Mouse (Mus musculus) hindbrain, postnatal 0 days (tissue): Measurements from ENCODE around the gene 2510039O18Rik. TPM values are rescaled to one million over a fixed set of nuclear protein-coding genes. Genes with fewer than 3 reads are reported as not detected.
A peak's percentile ranks its signal among the peaks of the same experiment; 100 is the strongest.

Source experiments
- ATAC-seq: fragments of 200-750 bp; cut with Nextera tagmentation; 2 replicates; pipeline ENCODE4 v1.8.0; 2017; ENCODE audit warnings: mild to moderate bottlenecking, moderate TSS enrichment, moderate library complexity
- DNase-seq: peaks from one replicate; pipeline ENCODE4 v3.0.0-alpha.2; 2015; ENCODE audit warnings: low spot score
- H3K27ac ChIP-seq: fragments of 300-500 bp; sonication (generic); 2 replicates; pipeline ENCODE4 v1.5.1; 2014; ENCODE audit warnings: mild to moderate bottlenecking
- H3K27me3 ChIP-seq: fragments of 300-500 bp; sonication (generic); 2 replicates; pipeline ENCODE4 v1.6.1; 2014; ENCODE audit warnings: low read length, mixed read lengths; ENCODE audit not compliant: insufficient read depth
- H3K36me3 ChIP-seq: fragments of 300-500 bp; sonication (generic); 2 replicates; pipeline ENCODE4 v1.6.1; 2014; ENCODE audit warnings: low read length, mixed read lengths; ENCODE audit not compliant: insufficient read depth
- H3K4me1 ChIP-seq: fragments of 300-500 bp; sonication (generic); 2 replicates; pipeline ENCODE4 v1.6.1; 2014; ENCODE audit warnings: antibody characterized with exemption, low read length, mixed read lengths; ENCODE audit not compliant: insufficient read depth
- H3K4me2 ChIP-seq: fragments of 300-500 bp; sonication (generic); 2 replicates; pipeline ENCODE4 v1.6.1; 2014; ENCODE audit warnings: low read depth, mild to moderate bottlenecking, low read length, moderate library complexity, mixed read lengths
- H3K4me3 ChIP-seq: fragments of 300-500 bp; sonication (generic); 2 replicates; pipeline ENCODE4 v1.5.1; 2014; ENCODE audit warnings: low read length
- H3K9ac ChIP-seq: fragments of 300-500 bp; sonication (generic); replicated peaks from 2 replicates; pipeline ENCODE4 v1.6.1; 2014; ENCODE audit warnings: mild to moderate bottlenecking, low read length, moderate library complexity, mixed read lengths
- H3K9me3 ChIP-seq: fragments of 300-500 bp; sonication (generic); 2 replicates; pipeline ENCODE4 v1.6.1; 2016; ENCODE audit warnings: low read length, mixed read lengths
- CTCF ChIP-seq: IDR thresholded peaks from 2 replicates; pipeline ENCODE4 v1.5.1; 2016; ENCODE audit warnings: antibody characterized with exemption, control low read depth, low read depth
- WGBS: fragments of 180-500 bp; shearing (Covaris S2); extraction: QIAGEN DNeasy Blood & Tissue Kit; methylation state at CpG from one replicate; pipeline ENCODE4 v1.1.7; 2014; 5-methylcytosine and 5-hydroxymethylcytosine counted together
- polyA plus RNA-seq: library from polyadenylated mRNA; unstranded; fragments of >200 nt; fragmentation: Nextera tagmentation; extraction: Ambion mirVana; gene quantifications from 2 replicates; pipeline ENCODE4 v1.2.1, GENCODE M21; 2015
- total RNA-seq: library from RNA; depleted of rRNA; stranded (reverse); fragments of >200 nt; gene quantifications from 2 replicates; pipeline ENCODE4 v1.2.3, GENCODE M21; 2014; rRNA removed

The 2510039O18Rik gene
- total and polyA plus RNA-seq, 2 experiments from 2014 or later: 11.0 to 70.9 TPM

DNA sequence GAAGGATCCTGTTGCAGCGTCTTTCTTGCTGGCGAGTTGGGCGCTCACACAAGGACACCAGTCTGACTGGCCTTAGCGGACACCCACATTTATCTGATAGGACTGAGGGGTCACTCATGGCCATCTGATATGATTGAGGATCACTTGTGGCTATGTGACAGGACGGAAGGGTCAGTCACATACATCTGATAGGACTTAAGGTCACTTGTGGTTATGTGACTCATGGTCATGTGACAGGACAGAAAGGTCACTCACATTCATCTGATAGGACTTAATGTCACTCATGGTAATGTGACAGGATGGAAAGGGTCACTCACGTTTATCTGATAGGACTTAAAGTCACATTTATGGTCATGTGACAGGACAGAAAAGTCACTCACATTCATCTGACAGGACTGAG, 37.7 kb downstream of the 2510039O18Rik start:
- H3K27me3 ChIP-seq: no peaks in the 10 kb centered on the region
- 96% methylated on average over 6 of the region's 6 CpGs for whole genome bisulfite sequencing
- H3K4me1 ChIP-seq: no peaks in the 10 kb centered on the region
- no peak for TF ChIP-seq CTCF
- H3K9ac ChIP-seq: no peak overlapping the region
- no peaks in the 10 kb centered on the region for H3K36me3 ChIP-seq
- no peak overlapping the region for H3K4me3 ChIP-seq
- peaks cover 3% of the 10 kb centered on the region; the same call in 1 of the 2 replicates for H3K9me3 ChIP-seq
- ATAC-seq (no peak), DNase-seq (no peak)
- no peak overlapping the region for H3K27ac ChIP-seq
- H3K4me2 ChIP-seq: no peak overlapping the region

DNA sequence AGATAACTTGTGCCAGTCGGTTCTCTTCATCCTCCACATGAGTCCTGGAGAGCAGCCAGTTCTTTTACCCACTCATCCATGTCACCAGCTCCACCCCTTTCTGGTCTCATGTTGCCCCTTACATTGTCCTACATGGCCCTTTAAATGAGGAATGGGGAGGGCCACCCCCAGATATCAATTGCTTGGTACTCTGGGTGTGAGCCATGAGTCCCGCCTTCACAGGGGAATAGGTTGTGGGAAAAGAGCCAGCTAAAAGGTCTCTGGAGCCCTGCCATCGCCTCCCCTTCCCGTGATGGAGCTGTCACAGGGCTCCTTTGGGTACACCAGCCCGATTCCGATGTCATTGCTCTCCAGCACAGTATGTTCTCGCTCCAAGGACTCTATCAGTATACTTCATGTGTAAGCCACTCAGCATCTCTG, 38.8 kb downstream of the 2510039O18Rik start:
- H3K27ac ChIP-seq: no peak overlapping the region

DNA sequence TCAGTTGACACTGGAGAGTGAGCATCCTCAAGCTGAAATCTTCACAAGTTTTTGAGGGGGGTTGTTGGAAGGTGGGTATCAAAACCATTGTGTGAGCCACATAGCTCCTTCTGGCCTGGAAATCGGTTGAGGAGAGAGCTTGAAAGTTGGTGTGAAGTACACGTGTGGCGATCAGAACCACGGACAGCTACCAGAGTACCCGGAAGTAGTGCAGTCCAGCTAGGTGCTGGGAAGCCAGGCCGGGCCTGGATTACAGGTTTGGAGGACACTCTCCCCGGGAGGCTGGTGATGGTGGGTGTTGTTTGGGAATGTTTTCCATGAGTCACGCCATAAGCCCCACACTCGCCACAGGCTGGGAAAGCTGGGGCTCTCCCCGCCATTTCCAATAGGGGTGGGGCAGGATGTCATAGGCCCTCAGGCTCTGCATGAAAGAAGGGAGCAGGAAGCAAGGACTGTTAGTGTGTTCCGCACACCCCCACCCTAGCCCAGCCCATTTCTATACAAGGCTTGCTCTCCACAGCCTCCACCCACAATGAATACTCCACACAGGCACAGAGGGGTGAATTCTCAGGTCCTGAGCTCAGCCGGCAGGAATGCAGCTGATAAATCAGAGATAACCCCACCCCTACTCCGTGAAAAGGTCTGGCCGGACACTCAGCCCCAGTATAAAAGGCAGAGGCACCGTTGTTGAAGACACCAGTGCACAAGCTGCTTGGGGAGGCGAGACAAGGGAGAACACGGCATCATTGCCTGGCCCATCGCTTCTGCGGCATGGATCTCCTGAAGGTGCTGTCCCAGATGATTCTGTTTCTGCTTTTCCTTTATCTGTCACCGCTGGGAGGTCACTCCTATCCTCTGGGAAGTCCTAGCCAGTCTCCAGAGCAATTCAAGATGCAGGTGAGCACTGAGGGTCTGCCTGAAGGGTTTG, 44.8 kb downstream of the 2510039O18Rik start, which contains the start of gene Nppb:
Nppb (plus strand) TSS at position 584 of the 928 bp plus-strand sequence.
- no peaks in the 10 kb centered on the region for H3K36me3 ChIP-seq
- H3K9ac ChIP-seq: no peak within 1 kb of the TSS
- H3K4me3 ChIP-seq: no peak within 1 kb of the TSS
- no peaks in the 10 kb centered on the region for H3K4me1 ChIP-seq
- no peaks in the 10 kb centered on the region for H3K27me3 ChIP-seq
- no peaks in the 10 kb centered on the region for H3K9me3 ChIP-seq
- 0 out of 2 replicates have a peak, but pooled peaks have one; percentile 18 for ATAC-seq
- no peak within 1 kb of the TSS for H3K4me2 ChIP-seq
- no peak for DNase-seq
- no peak for TF ChIP-seq CTCF
- no peak within 1 kb of the TSS for H3K27ac ChIP-seq
- WGBS: 42% methylated on average over 20 of the region's 20 CpGs

More for the DNA sequence above, 38.8 kb downstream of the 2510039O18Rik start:
- no peak for TF ChIP-seq CTCF
- Histone ChIP-seq H3K4me2 (no peak overlapping the region), H3K4me1 (no peaks in the 10 kb centered on the region), H3K9ac (no peak overlapping the region), H3K36me3 (no peaks in the 10 kb centered on the region), H3K27me3 (no peaks in the 10 kb centered on the region), H3K4me3 (no peak overlapping the region), H3K9me3 (peaks cover 3% of the 10 kb centered on the region; the same call in 1 of the 2 replicates)
- ATAC-seq: no peak
- DNase-seq: no peak
- WGBS: 48% methylated on average over 7 of the region's 7 CpGs

DNA sequence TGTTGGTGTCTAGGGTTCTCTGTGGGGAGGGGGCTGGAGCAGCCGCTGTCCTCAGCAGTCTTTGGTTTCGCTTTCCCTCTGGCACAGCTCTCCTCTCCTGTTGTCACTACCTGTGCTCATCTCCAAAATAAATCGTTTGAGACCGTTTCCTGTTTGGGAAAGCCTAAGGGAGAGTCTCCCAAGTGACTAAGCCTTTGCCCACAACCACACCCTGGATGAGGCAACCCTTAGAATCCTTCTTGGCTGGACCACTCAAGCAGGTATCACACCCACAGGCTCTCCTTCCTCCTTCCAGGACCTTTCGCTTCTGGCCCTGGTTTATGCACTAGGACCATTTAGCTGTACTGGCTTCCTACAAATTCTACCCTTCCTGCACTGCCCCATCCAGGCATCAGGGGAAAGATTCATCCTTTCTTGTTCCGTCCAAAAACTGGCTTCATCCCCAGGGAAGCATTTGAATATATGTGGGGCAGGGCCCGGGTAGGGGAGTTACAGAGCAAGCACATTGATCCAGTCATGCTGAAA, 52.9 kb downstream of the 2510039O18Rik start:
- Histone ChIP-seq H3K27ac (no peak overlapping the region), H3K4me2 (no peak overlapping the region), H3K9ac (no peak overlapping the region), H3K4me3 (no peak overlapping the region), H3K9me3 (no peaks in the 10 kb centered on the region), H3K27me3 (no peaks in the 10 kb centered on the region), H3K4me1 (no peaks in the 10 kb centered on the region), H3K36me3 (no peaks in the 10 kb centered on the region)
- DNase-seq: no peak
- WGBS: 69% methylated on average over 7 of the region's 7 CpGs
- no peak for TF ChIP-seq CTCF
- no peak for ATAC-seq

DNA sequence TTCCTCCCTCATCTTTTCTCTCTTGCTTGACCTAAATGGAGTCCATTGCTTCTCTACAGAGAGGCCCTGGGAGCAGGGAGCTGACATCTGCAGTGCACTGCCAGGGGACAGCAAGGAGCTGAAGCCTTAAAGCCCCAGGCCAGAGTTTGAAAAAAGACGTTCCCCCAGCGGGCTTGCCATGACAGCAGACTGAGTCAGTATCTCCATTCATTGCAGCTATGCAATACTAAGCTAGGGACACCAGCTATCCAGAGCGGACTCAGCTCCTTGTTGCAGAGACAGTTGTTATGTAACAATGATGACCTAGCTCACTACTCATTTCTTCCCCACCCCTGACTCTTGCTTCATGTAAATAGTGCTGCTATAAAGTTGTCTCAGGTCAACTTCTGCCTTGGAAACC, 54.6 kb downstream of the 2510039O18Rik start:
- ATAC-seq: no peak
- no peak for DNase-seq
- no peak for TF ChIP-seq CTCF
- Histone ChIP-seq H3K9me3 (no peaks in the 10 kb centered on the region), H3K4me3 (no peak overlapping the region), H3K27me3 (no peaks in the 10 kb centered on the region), H3K27ac (no peak overlapping the region), H3K4me1 (peaks cover 6% of the 10 kb centered on the region; the same call in 1 of the 2 replicates), H3K36me3 (no peaks in the 10 kb centered on the region), H3K9ac (no peak overlapping the region), H3K4me2 (no peak overlapping the region)
- WGBS: 77% methylated on average over 3 of the region's 3 CpGs

Other genes starting within 250 kb of the 2510039O18Rik start
- not detected in 2 replicates for gene Zfp534, start 238.3 kb upstream of the 2510039O18Rik start, total RNA-seq
- not detected in 2 replicates for gene Zfp534, start 238.3 kb upstream of the 2510039O18Rik start, polyA plus RNA-seq
- 1.5 and 1.9 TPM in 2 replicates for gene Zfp984, start 131.1 kb upstream of the 2510039O18Rik start, total RNA-seq
- gene Zfp984, start 131.1 kb upstream of the 2510039O18Rik start, polyA plus RNA-seq: 3.4 TPM in 2 replicates
- 8.1 and 8.3 TPM in 2 replicates for gene Zfp933, start 92.5 kb upstream of the 2510039O18Rik start, total RNA-seq
- 3.1 and 5.2 TPM in 2 replicates for gene Zfp933, start 92.5 kb upstream of the 2510039O18Rik start, polyA plus RNA-seq
- 33.5 and 34.3 TPM in 2 replicates for gene Miip, start 72.1 kb upstream of the 2510039O18Rik start, total RNA-seq
- gene Miip, start 72.1 kb upstream of the 2510039O18Rik start, polyA plus RNA-seq: 35.1 and 36.0 TPM in 2 replicates
- gene Fv1, start 71.9 kb upstream of the 2510039O18Rik start, total RNA-seq: 3.2 and 5.6 TPM in 2 replicates
- 3.7 and 4.3 TPM in 2 replicates for gene Fv1, start 71.9 kb upstream of the 2510039O18Rik start, polyA plus RNA-seq
- gene Mfn2, start 36.2 kb upstream of the 2510039O18Rik start, total RNA-seq: 86.1 and 88.6 TPM in 2 replicates
- 84.9 and 86.8 TPM in 2 replicates for gene Mfn2, start 36.2 kb upstream of the 2510039O18Rik start, polyA plus RNA-seq
- 30.0 and 46.2 TPM in 2 replicates for gene Plod1, start 4.1 kb upstream of the 2510039O18Rik start, total RNA-seq
- 22.6 and 22.8 TPM in 2 replicates for gene Plod1, start 4.1 kb upstream of the 2510039O18Rik start, polyA plus RNA-seq
- gene Nppb, start 44.9 kb downstream of the 2510039O18Rik start, total RNA-seq: 1.3 TPM in 1 of 2 replicates, not detected in the other
- 0.19 and 0.72 TPM in 2 replicates for gene Nppb, start 44.9 kb downstream of the 2510039O18Rik start, polyA plus RNA-seq
- gene Nppa, start 59.8 kb downstream of the 2510039O18Rik start, total RNA-seq: 0.58 and 1.8 TPM in 2 replicates
- 2.0 and 2.6 TPM in 2 replicates for gene Nppa, start 59.8 kb downstream of the 2510039O18Rik start, polyA plus RNA-seq
- gene Clcn6, start 97.9 kb downstream of the 2510039O18Rik start, total RNA-seq: 58.6 and 60.7 TPM in 2 replicates
- gene Clcn6, start 97.9 kb downstream of the 2510039O18Rik start, polyA plus RNA-seq: 22.0 and 24.4 TPM in 2 replicates
- 46.0 and 52.4 TPM in 2 replicates for gene Mthfr, start 98.2 kb downstream of the 2510039O18Rik start, total RNA-seq
- gene Mthfr, start 98.2 kb downstream of the 2510039O18Rik start, polyA plus RNA-seq: 9.3 and 10.6 TPM in 2 replicates
- 6.2 and 7.6 TPM in 2 replicates for gene Agtrap, start 147.1 kb downstream of the 2510039O18Rik start, total RNA-seq
- gene Agtrap, start 147.1 kb downstream of the 2510039O18Rik start, polyA plus RNA-seq: 9.9 and 10.4 TPM in 2 replicates
- 39.9 and 56.5 TPM in 2 replicates for gene Mad2l2, start 189.5 kb downstream of the 2510039O18Rik start, total RNA-seq
- gene Mad2l2, start 189.5 kb downstream of the 2510039O18Rik start, polyA plus RNA-seq: 99.7 and 102 TPM in 2 replicates
- gene Draxin, start 189.8 kb downstream of the 2510039O18Rik start, total RNA-seq: 42.3 and 44.9 TPM in 2 replicates
- gene Draxin, start 189.8 kb downstream of the 2510039O18Rik start, polyA plus RNA-seq: 7.2 TPM in 2 replicates
- 23.7 and 36.3 TPM in 2 replicates for gene Fbxo6, start 211.2 kb downstream of the 2510039O18Rik start, total RNA-seq
- gene Fbxo6, start 211.2 kb downstream of the 2510039O18Rik start, polyA plus RNA-seq: 23.8 and 24.0 TPM in 2 replicates
- 199 and 200 TPM in 2 replicates for gene Fbxo44, start 219.6 kb downstream of the 2510039O18Rik start, total RNA-seq
- gene Fbxo44, start 219.6 kb downstream of the 2510039O18Rik start, polyA plus RNA-seq: 118 and 122 TPM in 2 replicates
- 25.5 and 39.8 TPM in 2 replicates for gene Fbxo2, start 219.7 kb downstream of the 2510039O18Rik start, total RNA-seq
- gene Fbxo2, start 219.7 kb downstream of the 2510039O18Rik start, polyA plus RNA-seq: 45.6 and 49.9 TPM in 2 replicates